Mouse (Mus musculus): ENCODE measurements at regions not wholly inside any gene's neighbourhood (a gene's known extent, or its start where the extent isn't known, plus 50 kb on each side); places are given as distances from the start of the nearest gene placed in this dataset.

- TF ChIP-seq CTCF (IDR thresholded peaks at IDR 0.05) (no peak), EP300 (IDR thresholded peaks at IDR 0.05) (no peak)
Observed at GRCm38 (mm10) chr13:46180606-46181133, 92.9 kb upstream of the Stmnd1 start.

Data from lung, postnatal 0 days (tissue).